Mouse (Mus musculus) C2C12 (cell line): ENCODE measurements at regions not wholly inside any gene's neighbourhood (a gene's known extent, or its start where the extent isn't known, plus 50 kb on each side); places are given as distances from the start of the nearest gene placed in this dataset.

Experiments used
- CTCF ChIP-seq: IDR thresholded peaks from one replicate; pipeline ENCODE4 v1.5.1; 2011; ENCODE audit not compliant: control insufficient read depth, insufficient read depth, insufficient read length
- MAX ChIP-seq: IDR thresholded peaks from one replicate; pipeline ENCODE4 v1.6.1; 2011; ENCODE audit warnings: mild to moderate bottlenecking, control low read depth
- USF1 ChIP-seq: IDR thresholded peaks from one replicate; pipeline ENCODE4 v1.6.1; 2011; ENCODE audit warnings: low read depth, mild to moderate bottlenecking, control low read depth, moderate library complexity

DNA sequence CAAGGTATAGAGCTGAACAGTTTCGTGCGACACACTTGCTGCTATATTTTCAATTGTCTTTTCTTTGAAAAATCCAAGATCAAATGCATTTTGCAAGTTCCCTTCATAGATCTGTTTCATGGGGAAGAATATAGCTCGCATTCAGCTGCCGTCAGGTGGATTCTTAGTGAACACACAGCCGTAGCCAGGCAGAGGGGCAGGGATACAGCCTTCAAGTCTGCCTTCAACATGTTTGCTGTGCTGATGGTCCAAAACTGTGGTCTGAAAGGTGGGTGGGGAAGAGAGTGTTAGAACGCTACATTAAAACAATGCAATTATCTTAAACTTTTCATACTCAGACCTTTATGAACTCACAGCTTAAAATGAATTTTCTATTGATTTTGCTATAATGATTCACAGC, 88.2 kb upstream of the Olfr275 start:
- no peak for TF ChIP-seq CTCF
- TF ChIP-seq MAX = no peak
- no peak for TF ChIP-seq USF1
